Mouse (Mus musculus) embryo, embryonic 11 days (tissue): Measurements from ENCODE around the gene Vsir.

Source experiments
- DNase-seq: peaks from one replicate; pipeline ENCODE4 v3.0.0-alpha.2; 2015

Vsir gene

GRCm38 (mm10) chr10:60390177-60390903, 43.7 kb downstream of the Vsir start:
- DNase-seq = no peak

GRCm38 (mm10) chr10:60390904-60391420, 44.3 kb downstream of the Vsir start:
- no peak for DNase-seq

GRCm38 (mm10) chr10:60391661-60392060, 45.0 kb downstream of the Vsir start:
- DNase-seq = no peak

GRCm38 (mm10) chr10:60394936-60395335, 48.3 kb downstream of the Vsir start:
- DNase-seq = no peak

GRCm38 (mm10) chr10:60395605-60396004, 49.0 kb downstream of the Vsir start:
- DNase-seq = no peak

- no peak for DNase-seq
These were observed 51.6 kb downstream of the Vsir start for GRCm38 (mm10) chr10:60398051-60398814.

- DNase-seq = no peak
These were observed 52.8 kb downstream of the Vsir start, which contains the start of gene Gm17455 for GRCm38 (mm10) chr10:60399449-60399848. Gm17455 (plus strand) TSS chr10:60399726.

- no peak for DNase-seq
These were observed 54.0 kb downstream of the Vsir start for GRCm38 (mm10) chr10:60400507-60401295.

GRCm38 (mm10) chr10:60405460-60406177, 59.0 kb downstream of the Vsir start:
- no peak for DNase-seq

GRCm38 (mm10) chr10:60407831-60408230, 61.2 kb downstream of the Vsir start:
- DNase-seq = peak; percentile 67

GRCm38 (mm10) chr10:60411794-60412193, 65.1 kb downstream of the Vsir start:
- DNase-seq = peak; percentile 55

- DNase-seq = no peak
These were observed 67.1 kb downstream of the Vsir start for GRCm38 (mm10) chr10:60413756-60414155.

GRCm38 (mm10) chr10:60417041-60417440, 70.4 kb downstream of the Vsir start:
- no peak for DNase-seq

- peak; percentile 79 for DNase-seq
These were observed 71.5 kb downstream of the Vsir start for GRCm38 (mm10) chr10:60418137-60418536.

GRCm38 (mm10) chr10:60419624-60420023, 73.0 kb downstream of the Vsir start:
- no peak for DNase-seq
